Mouse (Mus musculus) hindbrain, embryonic 13.5 days (tissue): Measurements from ENCODE around the gene Raver1. TPM values are rescaled to one million over a fixed set of nuclear protein-coding genes. Genes with fewer than 3 reads are reported as not detected.
A peak's percentile ranks its signal among the peaks of the same experiment; 100 is the strongest.

Source experiments
- ATAC-seq: fragments of 200-750 bp; cut with Nextera tagmentation; 2 replicates; pipeline ENCODE4 v1.8.0; 2017; ENCODE audit warnings: moderate TSS enrichment; ENCODE audit not compliant: low FRiP score
- H3K27ac ChIP-seq: fragments of 300-500 bp; sonication (generic); 2 replicates; pipeline ENCODE4 v1.5.1; 2015; ENCODE audit warnings: inconsistent platforms, mild to moderate bottlenecking, moderate library complexity
- H3K27me3 ChIP-seq: fragments of 300-500 bp; sonication (generic); 2 replicates; pipeline ENCODE4 v1.6.1; 2015; ENCODE audit warnings: mild to moderate bottlenecking, inconsistent platforms
- H3K36me3 ChIP-seq: fragments of 300-500 bp; sonication (generic); 2 replicates; pipeline ENCODE4 v1.6.1; 2015; ENCODE audit warnings: mild to moderate bottlenecking, inconsistent platforms
- H3K4me1 ChIP-seq: fragments of 300-500 bp; sonication (generic); replicated peaks from 2 replicates; pipeline ENCODE4 v1.6.1; 2015; ENCODE audit warnings: inconsistent platforms
- H3K4me2 ChIP-seq: fragments of 300-500 bp; sonication (generic); 2 replicates; pipeline ENCODE4 v1.6.1; 2015; ENCODE audit warnings: inconsistent platforms, mild to moderate bottlenecking, moderate library complexity
- H3K4me3 ChIP-seq: fragments of 300-500 bp; sonication (generic); 2 replicates; pipeline ENCODE4 v1.5.1; 2015; ENCODE audit warnings: mild to moderate bottlenecking, inconsistent platforms
- H3K9ac ChIP-seq: fragments of 300-500 bp; sonication (generic); 2 replicates; pipeline ENCODE4 v1.6.1; 2015; ENCODE audit warnings: mild to moderate bottlenecking, inconsistent platforms
- H3K9me3 ChIP-seq: fragments of 300-500 bp; sonication (generic); 2 replicates; pipeline ENCODE4 v1.6.1; 2016; ENCODE audit warnings: inconsistent platforms
- WGBS: fragments of 180-500 bp; shearing (Covaris S2); methylation state at CpG from one replicate; pipeline ENCODE4 v1.1.7; 2015; 5-methylcytosine and 5-hydroxymethylcytosine counted together
- polyA plus RNA-seq: library from polyadenylated mRNA; unstranded; fragments of >200 nt; fragmentation: Nextera tagmentation; extraction: Ambion mirVana; gene quantifications from 2 replicates; pipeline ENCODE4 v1.2.1, GENCODE M21; 2015

The Raver1 gene
- polyA plus RNA-seq, 1 experiment from 2014 or later = 28.3 TPM

- no peaks in the 10 kb centered on the region for H3K9me3 ChIP-seq
- no peak for ATAC-seq
- H3K27me3 ChIP-seq = no peaks in the 10 kb centered on the region
- H3K4me1 ChIP-seq = peaks cover 8% of the 10 kb centered on the region; the same call in 1 of the 2 replicates
- 88% methylated on average over 8 of the region's 8 CpGs for WGBS
- H3K9ac ChIP-seq = no peak overlapping the region
- no peak overlapping the region for H3K4me3 ChIP-seq
- H3K36me3 ChIP-seq = peaks cover 7% of the 10 kb centered on the region; the same call in 1 of the 2 replicates
- H3K4me2 ChIP-seq = no peak overlapping the region
- H3K27ac ChIP-seq = no peak overlapping the region
Observed at GRCm38 (mm10) chr9:21097793-21098192, 6.0 kb upstream of the Raver1 start.

GRCm38 (mm10) chr9:21095958-21096357, 4.2 kb upstream of the Raver1 start:
- no peaks in the 10 kb centered on the region for H3K27me3 ChIP-seq
- no peak overlapping the region for H3K9ac ChIP-seq
- no peak overlapping the region for H3K4me3 ChIP-seq
- 76% methylated on average over 4 of the region's 4 CpGs for WGBS
- no peak overlapping the region for H3K4me2 ChIP-seq
- no peaks in the 10 kb centered on the region for H3K36me3 ChIP-seq
- no peak for ATAC-seq
- no peak overlapping the region for H3K27ac ChIP-seq
- H3K9me3 ChIP-seq = no peaks in the 10 kb centered on the region
- peaks cover 12% of the 10 kb centered on the region for H3K4me1 ChIP-seq

DNA sequence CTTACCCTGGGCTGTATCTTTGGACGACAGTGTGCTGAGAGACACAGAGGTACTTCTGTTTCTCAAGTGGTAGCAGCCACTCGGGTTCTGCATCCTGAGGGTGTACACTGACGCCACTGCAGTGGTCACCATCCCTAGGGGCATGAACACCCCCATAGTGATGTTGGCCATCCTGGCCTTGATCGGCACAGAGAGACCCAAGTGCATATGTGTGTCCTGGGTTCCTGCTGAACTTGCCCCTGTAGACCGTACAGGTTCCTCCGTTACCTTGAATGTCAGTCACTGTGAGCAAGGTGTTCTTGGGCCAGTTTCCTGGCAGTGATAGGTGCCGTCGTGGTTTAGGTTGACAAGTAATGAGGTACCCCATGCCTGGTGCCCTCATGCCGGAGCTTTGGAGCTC, 1.6 kb upstream of the Raver1 start:
- no peak overlapping the region for H3K4me2 ChIP-seq
- peaks cover 30% of the 10 kb centered on the region for H3K4me1 ChIP-seq
- no peak overlapping the region for H3K9ac ChIP-seq
- no peaks in the 10 kb centered on the region for H3K27me3 ChIP-seq
- ATAC-seq = no peak
- H3K9me3 ChIP-seq = no peaks in the 10 kb centered on the region
- no peak overlapping the region for H3K4me3 ChIP-seq
- H3K36me3 ChIP-seq = peaks cover 18% of the 10 kb centered on the region
- H3K27ac ChIP-seq = no peak overlapping the region
- 97% methylated on average over 9 of the region's 9 CpGs for WGBS

DNA sequence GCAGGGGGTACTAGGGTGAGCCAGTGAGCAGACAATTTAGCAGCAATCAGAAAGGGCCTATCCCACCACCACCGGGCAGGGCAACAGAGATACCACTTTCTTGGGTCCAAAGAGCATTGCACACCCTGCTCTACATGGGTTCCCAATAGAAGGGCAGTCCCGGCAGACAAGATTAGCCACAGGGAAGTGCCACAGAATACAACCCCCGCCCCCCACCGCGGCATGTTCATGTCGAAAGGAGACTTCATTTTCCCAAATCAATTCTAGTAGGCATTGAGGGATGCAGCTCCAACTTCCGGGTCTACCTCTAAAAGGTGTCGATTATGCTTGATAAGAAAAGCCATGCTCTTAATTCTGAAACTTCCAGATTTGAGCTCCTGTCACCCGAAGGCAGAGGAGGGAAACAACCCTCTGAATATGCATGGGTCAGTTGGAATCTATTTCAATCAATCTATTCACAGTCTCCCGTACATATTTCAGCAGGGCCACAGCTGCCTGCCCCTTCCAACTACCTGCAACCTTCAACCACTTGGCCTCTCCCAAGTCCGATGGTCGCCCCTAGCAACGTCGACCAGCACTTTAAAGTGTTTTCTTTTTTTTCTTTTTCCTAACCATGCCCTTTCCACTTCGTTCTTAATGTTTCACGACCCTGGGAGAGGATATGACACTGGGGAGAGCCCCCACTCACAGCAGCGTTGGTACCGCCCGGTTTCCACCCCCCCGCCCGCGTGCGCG, 669 bp downstream of the Raver1 start:
- peak; percentile 46; the same call in 1 of the 2 replicates for ATAC-seq

DNA sequence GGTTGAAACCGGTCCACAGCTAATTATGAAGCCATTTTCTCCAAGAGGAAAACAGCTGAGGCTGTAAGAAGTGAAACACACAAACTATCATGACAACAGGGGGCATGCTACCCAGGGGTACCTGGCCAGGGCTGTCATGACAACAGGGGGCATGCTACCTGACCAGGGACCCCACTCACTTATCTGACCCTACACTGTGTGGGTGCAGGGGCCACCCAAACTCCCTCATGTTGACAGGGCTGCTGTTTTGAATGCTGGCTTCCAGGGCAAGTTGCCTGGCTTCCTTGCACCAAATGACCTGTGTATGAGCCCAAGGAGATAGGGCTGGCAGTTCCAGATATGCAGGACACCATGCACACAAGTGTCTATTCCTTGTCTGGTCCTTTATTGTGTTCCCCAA, 1.3 kb downstream of the Raver1 start:
- H3K4me3 ChIP-seq = peak overlapping the region; percentile 66
- 0 out of 2 replicates have a peak overlapping the region, but pooled peaks have one; percentile 93 for H3K27ac ChIP-seq
- peak overlapping the region; percentile 84 for H3K4me2 ChIP-seq
- WGBS = 79% methylated on average over 1 of the region's 1 CpGs
- no peak for ATAC-seq
- H3K4me1 ChIP-seq = peaks cover 31% of the 10 kb centered on the region
- peak overlapping the region; percentile 78 for H3K9ac ChIP-seq
- no peaks in the 10 kb centered on the region for H3K27me3 ChIP-seq
- no peaks in the 10 kb centered on the region for H3K9me3 ChIP-seq
- peaks cover 46% of the 10 kb centered on the region for H3K36me3 ChIP-seq

More for the DNA sequence above, 669 bp downstream of the Raver1 start:
- Histone ChIP-seq H3K4me1 (peaks cover 30% of the 10 kb centered on the region), H3K9ac (peak overlapping the region; percentile 78), H3K9me3 (no peaks in the 10 kb centered on the region), H3K4me3 (peak overlapping the region; percentile 66), H3K27ac (peak overlapping the region; percentile 93), H3K36me3 (peaks cover 40% of the 10 kb centered on the region), H3K27me3 (no peaks in the 10 kb centered on the region), H3K4me2 (peak overlapping the region; percentile 84)
- 4% methylated on average over 24 of the region's 24 CpGs for WGBS

GRCm38 (mm10) chr9:21083324-21083723, 8.5 kb downstream of the Raver1 start:
- H3K4me3 ChIP-seq = no peak overlapping the region
- H3K9ac ChIP-seq = no peak overlapping the region
- H3K27me3 ChIP-seq = no peaks in the 10 kb centered on the region
- H3K27ac ChIP-seq = no peak overlapping the region
- H3K36me3 ChIP-seq = peaks cover 94% of the 10 kb centered on the region
- H3K4me1 ChIP-seq = 0 out of 2 replicates have a peak, but pooled peaks cover 3% of the 10 kb centered on the region
- 92% methylated on average over 3 of the region's 3 CpGs for WGBS
- no peak overlapping the region for H3K4me2 ChIP-seq
- no peak for ATAC-seq
- H3K9me3 ChIP-seq = no peaks in the 10 kb centered on the region

- Histone ChIP-seq H3K27me3 (no peaks in the 10 kb centered on the region), H3K4me2 (no peak overlapping the region), H3K4me3 (no peak overlapping the region), H3K27ac (no peak overlapping the region), H3K36me3 (peaks cover 96% of the 10 kb centered on the region), H3K9ac (no peak overlapping the region), H3K4me1 (0 out of 2 replicates have a peak, but pooled peaks cover 3% of the 10 kb centered on the region), H3K9me3 (no peaks in the 10 kb centered on the region)
- no peak for ATAC-seq
- 87% methylated on average over 9 of the region's 9 CpGs for WGBS
Observed at GRCm38 (mm10) chr9:21081127-21081526, 10.7 kb downstream of the Raver1 start.

DNA sequence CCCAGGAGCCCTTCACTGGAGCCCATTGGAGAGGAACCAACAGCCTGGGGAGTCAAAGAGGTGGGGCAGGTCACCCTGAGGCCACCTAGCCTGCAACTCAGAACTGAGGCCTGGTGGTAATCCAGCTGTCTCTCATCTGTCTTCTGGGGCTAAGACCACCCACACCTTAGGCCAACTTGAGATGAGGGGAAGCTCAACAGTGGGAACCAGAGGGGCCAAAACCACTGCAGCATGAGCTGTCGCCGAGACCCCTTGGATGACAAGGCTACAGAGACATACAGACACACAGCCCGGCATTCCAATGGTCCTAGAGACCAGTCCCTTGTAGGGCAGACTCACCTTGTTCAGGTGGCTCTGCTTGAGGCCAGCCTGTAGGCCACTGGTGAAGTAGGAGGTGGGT, 16.2 kb downstream of the Raver1 start:
- H3K4me1 ChIP-seq = peaks cover 27% of the 10 kb centered on the region
- no peak overlapping the region for H3K27ac ChIP-seq
- H3K27me3 ChIP-seq = no peaks in the 10 kb centered on the region
- H3K9me3 ChIP-seq = no peaks in the 10 kb centered on the region
- H3K4me2 ChIP-seq = no peak overlapping the region
- no peak overlapping the region for H3K9ac ChIP-seq
- H3K36me3 ChIP-seq = peaks cover 70% of the 10 kb centered on the region
- WGBS = 91% methylated on average over 3 of the region's 3 CpGs
- no peak for ATAC-seq
- no peak overlapping the region for H3K4me3 ChIP-seq

DNA sequence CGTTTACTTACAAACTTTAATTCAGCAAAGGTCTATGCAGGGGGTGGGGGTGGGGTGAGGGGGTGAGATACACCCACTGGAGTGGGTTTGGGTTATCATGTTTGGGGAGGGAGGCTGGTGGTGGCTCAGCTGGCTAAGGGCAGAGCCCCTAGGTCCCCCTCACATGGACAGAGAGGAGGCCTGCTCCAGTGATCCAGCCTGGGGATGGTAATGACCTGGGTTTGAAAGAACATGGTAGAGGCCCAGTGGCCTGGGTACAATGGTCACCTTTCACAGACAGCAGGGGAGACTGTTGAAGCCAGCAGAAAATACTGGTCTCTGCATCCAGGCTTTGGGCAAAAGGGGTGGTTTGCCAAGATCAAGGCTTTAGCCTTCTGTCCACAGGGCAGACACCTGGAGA, 17.6 kb downstream of the Raver1 start:
- Histone ChIP-seq H3K27ac (no peak overlapping the region), H3K27me3 (no peaks in the 10 kb centered on the region), H3K9me3 (no peaks in the 10 kb centered on the region), H3K4me1 (peaks cover 27% of the 10 kb centered on the region), H3K4me2 (peak overlapping the region; percentile 85; the same call in 1 of the 2 replicates), H3K9ac (no peak overlapping the region), H3K36me3 (peaks cover 61% of the 10 kb centered on the region), H3K4me3 (no peak overlapping the region)
- WGBS = 86% methylated on average over 1 of the region's 1 CpGs
- no peak for ATAC-seq

DNA sequence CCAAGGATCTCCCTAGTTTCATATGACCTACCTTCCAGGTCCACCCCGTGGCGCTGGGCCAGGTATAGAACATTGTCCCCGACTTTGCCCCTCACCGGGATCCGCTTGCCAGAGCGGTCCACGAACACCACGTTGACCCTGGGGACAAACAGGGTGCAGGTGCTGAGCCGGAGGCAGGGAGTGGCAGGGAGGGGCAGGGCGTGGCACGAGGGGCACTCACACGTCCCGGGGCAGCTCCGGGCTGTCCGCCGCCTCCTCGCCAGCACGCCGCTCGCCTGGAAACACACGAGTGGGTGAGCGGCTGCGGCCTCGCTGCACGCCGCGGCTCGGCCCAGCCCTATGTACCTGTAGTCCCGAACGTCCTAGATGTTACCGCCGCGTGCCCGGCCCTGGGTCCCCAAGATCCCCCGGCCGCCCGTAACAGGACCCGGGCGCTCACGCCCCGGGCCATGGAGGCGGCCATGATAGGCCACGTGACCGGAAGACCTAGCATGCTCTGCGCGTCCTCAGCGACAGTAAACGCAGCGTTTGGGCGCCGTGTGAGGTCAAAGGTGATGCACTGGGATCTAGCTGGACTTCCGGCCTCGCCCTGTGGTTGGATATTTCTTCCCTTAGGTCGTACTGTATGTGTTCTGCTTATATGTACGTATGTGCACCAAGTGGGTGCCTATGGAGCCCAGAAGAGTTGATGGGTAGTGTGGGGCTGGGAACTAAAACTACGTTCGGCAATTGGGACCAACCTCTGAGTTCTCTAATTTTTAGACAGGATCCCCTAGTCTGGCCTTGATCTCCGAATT, 18.6 kb downstream of the Raver1 start, which contains the start of the genes Gm49373 and Fdx1l:
Gene Gm49373, minus strand, starts transcription at position 53 of the 797 bp plus-strand sequence.
Gene Fdx1l, minus strand, starts transcription at position 571 of the 797 bp plus-strand sequence.
- Histone ChIP-seq H3K9me3 (no peaks in the 10 kb centered on the region), H3K9ac (peak within 1 kb of the TSS; percentile 91), H3K36me3 (peaks cover 51% of the 10 kb centered on the region), H3K27ac (peak within 1 kb of the TSS; percentile 78), H3K27me3 (no peaks in the 10 kb centered on the region), H3K4me2 (peak within 1 kb of the TSS; percentile 85), H3K4me3 (peak within 1 kb of the TSS; percentile 91), H3K4me1 (peaks cover 27% of the 10 kb centered on the region)
- WGBS = 3% methylated on average over 58 of the region's 58 CpGs
- ATAC-seq = peak; percentile 94

- 21% methylated on average over 4 of the region's 4 CpGs for WGBS
- H3K27ac ChIP-seq = no peak overlapping the region
- peaks cover 27% of the 10 kb centered on the region for H3K4me1 ChIP-seq
- peaks cover 50% of the 10 kb centered on the region for H3K36me3 ChIP-seq
- ATAC-seq = peak; percentile 4
- peak overlapping the region; percentile 91 for H3K9ac ChIP-seq
- H3K4me2 ChIP-seq = peak overlapping the region; percentile 85
- H3K4me3 ChIP-seq = peak overlapping the region; percentile 91
- H3K27me3 ChIP-seq = no peaks in the 10 kb centered on the region
- H3K9me3 ChIP-seq = no peaks in the 10 kb centered on the region
Observed at GRCm38 (mm10) chr9:21072641-21073040, 19.2 kb downstream of the Raver1 start.

- ATAC-seq = no peak
- Histone ChIP-seq H3K4me1 (peaks cover 9% of the 10 kb centered on the region), H3K4me3 (no peak within 1 kb of the TSS), H3K36me3 (peaks cover 68% of the 10 kb centered on the region), H3K27me3 (no peaks in the 10 kb centered on the region), H3K27ac (no peak within 1 kb of the TSS), H3K4me2 (no peak within 1 kb of the TSS), H3K9me3 (no peaks in the 10 kb centered on the region), H3K9ac (no peak within 1 kb of the TSS)
- 89% methylated on average over 27 of the region's 27 CpGs for WGBS
Observed at GRCm38 (mm10) chr9:21067006-21067684, 24.7 kb downstream of the Raver1 start, which contains the start of gene Zglp1. TSS of gene Zglp1 (minus strand) at chr9:21067093.
